Mouse (Mus musculus) kidney, embryonic 14.5 days (tissue): Measurements from ENCODE around the gene Cox10. TPM values are rescaled to one million over a fixed set of nuclear protein-coding genes. Genes with fewer than 3 reads are reported as not detected.
A peak's percentile ranks its signal among the peaks of the same experiment; 100 is the strongest.

Experiments used
- ATAC-seq: fragments of 200-750 bp; cut with Nextera tagmentation; 2 replicates; pipeline ENCODE4 v1.8.0; 2017; ENCODE audit warnings: moderate number of reproducible peaks, mild to moderate bottlenecking, moderate TSS enrichment, moderate library complexity; ENCODE audit not compliant: low FRiP score, low TSS enrichment
- H3K27ac ChIP-seq: fragments of 300-500 bp; sonication (generic); 2 replicates; pipeline ENCODE4 v1.5.1; 2014; ENCODE audit warnings: low read depth, mild to moderate bottlenecking, low read length, moderate library complexity, mixed read lengths
- H3K27me3 ChIP-seq: fragments of 300-500 bp; sonication (generic); 2 replicates; pipeline ENCODE4 v1.6.1; 2014; ENCODE audit warnings: mild to moderate bottlenecking, low read length; ENCODE audit not compliant: control insufficient read depth, insufficient read depth
- H3K36me3 ChIP-seq: fragments of 300-500 bp; sonication (generic); 2 replicates; pipeline ENCODE4 v1.6.1; 2014; ENCODE audit warnings: low read length, mixed read lengths; ENCODE audit not compliant: control insufficient read depth, insufficient read depth
- H3K4me1 ChIP-seq: fragments of 300-500 bp; sonication (generic); 2 replicates; pipeline ENCODE4 v1.6.1; 2014; ENCODE audit warnings: low read length, mixed read lengths; ENCODE audit not compliant: control insufficient read depth, insufficient read depth
- H3K4me2 ChIP-seq: fragments of 300-500 bp; sonication (generic); replicated peaks from 2 replicates; pipeline ENCODE4 v1.6.1; 2014; ENCODE audit warnings: low read depth, mild to moderate bottlenecking, low read length
- H3K4me3 ChIP-seq: fragments of 300-500 bp; sonication (generic); 2 replicates; pipeline ENCODE4 v1.5.1; 2014; ENCODE audit warnings: mild to moderate bottlenecking, low read length
- H3K9ac ChIP-seq: fragments of 300-500 bp; sonication (generic); 2 replicates; pipeline ENCODE4 v1.6.1; 2014; ENCODE audit warnings: low read depth, mild to moderate bottlenecking, low read length, moderate library complexity
- H3K9me3 ChIP-seq: fragments of 300-500 bp; sonication (generic); 2 replicates; pipeline ENCODE4 v1.6.1; 2016; ENCODE audit warnings: low read length; ENCODE audit not compliant: control insufficient read depth
- WGBS: fragments of 180-500 bp; shearing (Covaris S2); extraction: QIAGEN DNeasy Blood & Tissue Kit; methylation state at CpG from one replicate; pipeline ENCODE4 v1.1.7; 2014; 5-methylcytosine and 5-hydroxymethylcytosine counted together
- polyA plus RNA-seq: library from polyadenylated mRNA; unstranded; fragments of >200 nt; fragmentation: Nextera tagmentation; extraction: Ambion mirVana; gene quantifications from 2 replicates; pipeline ENCODE4 v1.2.1, GENCODE M21; 2014

The Cox10 gene
- polyA plus RNA-seq, 1 experiment from 2014 or later, result 30.2 TPM

- peak overlapping the region; percentile 63 for H3K4me3 ChIP-seq
- H3K9ac ChIP-seq, result peak overlapping the region; percentile 44; the same call in 1 of the 2 replicates
- no peaks in the 10 kb centered on the region for H3K9me3 ChIP-seq
- H3K4me2 ChIP-seq, result peak overlapping the region; percentile 84
- no peak for ATAC-seq
- no peak overlapping the region for H3K27ac ChIP-seq
- WGBS, result under 1% methylated on average over 29 of the region's 29 CpGs
- peaks cover 51% of the 10 kb centered on the region for H3K27me3 ChIP-seq
- H3K36me3 ChIP-seq, result no peaks in the 10 kb centered on the region
- peaks cover 27% of the 10 kb centered on the region for H3K4me1 ChIP-seq
Measured at GRCm38 (mm10) chr11:63923386-63923785, 155.9 kb downstream of the Cox10 start.

GRCm38 (mm10) chr11:63922091-63922621 lies 157.1 kb downstream of the Cox10 start, which contains the start of gene Hs3st3b1:
Gene Hs3st3b1 (minus strand): TSS chr11:63922290.
- ATAC-seq, result peak; percentile 91
- no peaks in the 10 kb centered on the region for H3K36me3 ChIP-seq
- peak within 1 kb of the TSS; percentile 63 for H3K4me3 ChIP-seq
- WGBS, result under 1% methylated on average over 43 of the region's 43 CpGs
- H3K9ac ChIP-seq, result peak within 1 kb of the TSS; percentile 78
- H3K4me1 ChIP-seq, result peaks cover 34% of the 10 kb centered on the region
- H3K27me3 ChIP-seq, result peaks cover 51% of the 10 kb centered on the region
- H3K9me3 ChIP-seq, result no peaks in the 10 kb centered on the region
- H3K4me2 ChIP-seq, result peak within 1 kb of the TSS; percentile 84
- H3K27ac ChIP-seq, result peak within 1 kb of the TSS; percentile 60; the same call in 1 of the 2 replicates

DNA sequence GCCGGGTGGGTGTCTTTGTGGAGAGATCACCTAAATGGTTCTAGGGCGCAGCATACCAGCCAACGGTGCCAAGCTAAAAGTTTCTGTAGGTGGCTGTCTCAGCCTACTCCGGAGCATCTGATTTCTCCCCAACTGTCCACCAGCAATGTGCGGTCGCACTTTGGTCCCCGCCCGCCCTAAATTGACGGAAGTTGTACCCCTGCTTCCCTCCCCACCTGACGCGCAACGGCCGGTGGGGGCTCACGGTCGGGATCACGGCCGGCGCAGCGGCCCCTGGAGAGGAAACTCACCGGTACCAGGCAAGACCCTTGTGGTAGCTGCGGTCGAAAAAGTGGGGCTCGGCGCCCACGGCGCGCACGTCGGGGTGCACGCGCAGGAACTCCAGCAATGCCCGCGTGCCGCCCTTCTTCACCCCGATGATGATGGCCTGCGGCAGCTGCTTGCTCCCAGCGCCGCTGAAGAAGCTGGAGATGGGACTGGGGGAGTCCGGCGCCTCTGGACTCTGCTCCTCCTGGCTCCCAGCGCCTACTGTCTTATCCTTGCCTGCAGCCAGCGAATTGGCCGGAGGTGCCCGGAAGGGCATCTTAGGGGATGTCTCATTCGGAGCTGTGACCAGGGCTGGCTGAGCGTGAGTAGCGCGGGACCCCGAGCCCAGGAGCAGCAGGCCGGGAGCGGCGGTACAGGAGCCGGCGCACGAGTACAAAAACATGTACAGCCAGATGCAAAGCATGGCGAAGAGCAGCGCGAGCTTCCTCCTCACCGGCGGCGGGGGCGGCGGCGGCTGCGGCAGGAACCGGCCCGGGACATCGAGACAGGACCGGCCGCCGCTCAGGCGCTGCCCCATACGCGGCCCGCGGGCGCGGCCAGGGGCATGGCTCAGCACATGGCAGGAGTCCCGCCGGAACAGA lies 158.0 kb downstream of the Cox10 start:
- ATAC-seq, result no peak
- Histone ChIP-seq H3K9me3 (no peaks in the 10 kb centered on the region), H3K27me3 (peaks cover 51% of the 10 kb centered on the region), H3K36me3 (no peaks in the 10 kb centered on the region), H3K27ac (peak overlapping the region; percentile 60; the same call in 1 of the 2 replicates), H3K4me2 (peak overlapping the region; percentile 84), H3K4me3 (peak overlapping the region; percentile 63), H3K4me1 (peaks cover 39% of the 10 kb centered on the region), H3K9ac (peak overlapping the region; percentile 78)
- under 1% methylated on average over 63 of the region's 80 CpGs for WGBS

- peak; percentile 40; the same call in 1 of the 2 replicates for ATAC-seq
Measured at GRCm38 (mm10) chr11:63920531-63920930, 158.7 kb downstream of the Cox10 start.

GRCm38 (mm10) chr11:63919211-63920098 lies 159.8 kb downstream of the Cox10 start:
- no peaks in the 10 kb centered on the region for H3K36me3 ChIP-seq
- WGBS, result 3% methylated on average over 41 of the region's 52 CpGs
- peak overlapping the region; percentile 60; the same call in 1 of the 2 replicates for H3K27ac ChIP-seq
- H3K4me1 ChIP-seq, result peaks cover 33% of the 10 kb centered on the region
- no peak for ATAC-seq
- peaks cover 32% of the 10 kb centered on the region for H3K27me3 ChIP-seq
- H3K9ac ChIP-seq, result peak overlapping the region; percentile 78
- H3K4me2 ChIP-seq, result peak overlapping the region; percentile 84
- peak overlapping the region; percentile 63 for H3K4me3 ChIP-seq
- no peaks in the 10 kb centered on the region for H3K9me3 ChIP-seq

More at GRCm38 (mm10) chr11:63920531-63920930, 158.7 kb downstream of the Cox10 start:
- under 1% methylated on average over 33 of the region's 33 CpGs for WGBS
- H3K4me3 ChIP-seq, result peak overlapping the region; percentile 63
- no peaks in the 10 kb centered on the region for H3K36me3 ChIP-seq
- H3K4me1 ChIP-seq, result peaks cover 39% of the 10 kb centered on the region
- peak overlapping the region; percentile 84 for H3K4me2 ChIP-seq
- H3K9ac ChIP-seq, result peak overlapping the region; percentile 78
- H3K27ac ChIP-seq, result peak overlapping the region; percentile 60; the same call in 1 of the 2 replicates
- H3K9me3 ChIP-seq, result no peaks in the 10 kb centered on the region
- H3K27me3 ChIP-seq, result peaks cover 43% of the 10 kb centered on the region

- H3K9ac ChIP-seq, result peak overlapping the region; percentile 78
- H3K4me1 ChIP-seq, result peaks cover 37% of the 10 kb centered on the region
- ATAC-seq, result no peak
- H3K27ac ChIP-seq, result peak overlapping the region; percentile 60; the same call in 1 of the 2 replicates
- no peaks in the 10 kb centered on the region for H3K9me3 ChIP-seq
- H3K36me3 ChIP-seq, result no peaks in the 10 kb centered on the region
- H3K4me3 ChIP-seq, result peak overlapping the region; percentile 63
- H3K27me3 ChIP-seq, result peaks cover 35% of the 10 kb centered on the region
- H3K4me2 ChIP-seq, result peak overlapping the region; percentile 84
- 17% methylated on average over 17 of the region's 17 CpGs for WGBS
Measured at GRCm38 (mm10) chr11:63918321-63919105, 160.8 kb downstream of the Cox10 start.

DNA sequence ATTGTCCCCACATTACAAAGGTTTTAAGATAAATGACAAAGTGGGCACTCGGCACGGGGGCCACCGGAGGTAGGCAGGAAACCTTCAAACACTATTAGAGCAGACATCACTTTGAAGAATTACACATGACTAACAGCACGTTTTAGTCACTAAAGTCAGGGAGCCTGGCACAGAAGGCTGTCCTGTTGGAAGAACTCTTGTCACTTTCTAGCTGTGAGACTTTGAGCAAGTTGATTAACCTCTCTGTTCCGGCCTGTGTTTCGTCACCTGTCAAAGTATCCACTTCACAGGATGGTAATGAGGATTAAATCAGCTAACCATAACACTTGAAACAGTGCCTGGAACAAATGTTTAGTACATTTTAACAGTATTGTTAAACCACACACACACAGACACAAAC lies 161.7 kb downstream of the Cox10 start:
- peaks cover 30% of the 10 kb centered on the region for H3K27me3 ChIP-seq
- WGBS, result 9% methylated on average over 6 of the region's 6 CpGs
- peak overlapping the region; percentile 84 for H3K4me2 ChIP-seq
- no peak overlapping the region for H3K9ac ChIP-seq
- peak overlapping the region; percentile 22; the same call in 1 of the 2 replicates for H3K4me3 ChIP-seq
- H3K27ac ChIP-seq, result no peak overlapping the region
- no peaks in the 10 kb centered on the region for H3K36me3 ChIP-seq
- H3K9me3 ChIP-seq, result no peaks in the 10 kb centered on the region
- H3K4me1 ChIP-seq, result peaks cover 33% of the 10 kb centered on the region
- no peak for ATAC-seq

DNA sequence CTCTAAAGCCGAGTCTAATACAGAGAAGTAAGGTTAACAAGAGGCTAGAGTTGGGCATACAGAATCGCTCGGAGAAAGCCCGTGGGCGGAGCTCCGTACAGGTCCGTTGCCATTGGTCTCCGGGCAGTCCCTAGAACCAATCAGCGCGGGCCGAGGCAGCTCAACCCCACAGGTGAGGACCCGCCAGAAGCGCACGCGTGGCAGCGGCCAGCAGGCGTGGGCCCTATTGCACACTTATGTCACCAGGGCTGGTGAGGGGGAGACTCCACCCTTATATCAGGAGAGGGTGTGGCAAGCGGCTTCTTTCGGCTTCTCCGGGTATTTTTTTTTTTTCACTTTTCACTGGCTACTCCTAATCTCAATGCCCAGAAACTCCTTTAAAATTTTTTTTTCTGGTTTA lies 164.9 kb downstream of the Cox10 start:
- Histone ChIP-seq H3K4me1 (peaks cover 28% of the 10 kb centered on the region), H3K4me3 (peak overlapping the region; percentile 29), H3K36me3 (no peaks in the 10 kb centered on the region), H3K27ac (no peak overlapping the region), H3K9me3 (no peaks in the 10 kb centered on the region), H3K9ac (0 out of 2 replicates have a peak overlapping the region, but pooled peaks have one; percentile 4), H3K27me3 (peaks cover 16% of the 10 kb centered on the region; the same call in 1 of the 2 replicates), H3K4me2 (peak overlapping the region; percentile 51)
- WGBS, result 1% methylated on average over 20 of the region's 20 CpGs
- ATAC-seq, result peak; percentile 71; the same call in 1 of the 2 replicates
